Mouse (Mus musculus) testis, adult 2 months (tissue): ENCODE measurements around the gene Suz12. TPM values are rescaled to one million over a fixed set of nuclear protein-coding genes. Genes with fewer than 3 reads are reported as not detected.
"Not testable (repeated sequence)": the region's sequence is repeated elsewhere in the genome, so short reads cannot be mapped to it uniquely, and the experiment has no call there.

Source experiments
- H3K27ac ChIP-seq: fragments of 200-500 bp; 2 replicates; pipeline ENCODE4 v1.5.1; 2012; ENCODE audit warnings: low read depth, low read length; ENCODE audit not compliant: control insufficient read depth, insufficient read depth
- H3K27me3 ChIP-seq: fragments of 200-500 bp; 2 replicates; pipeline ENCODE4 v1.6.1; 2012; ENCODE audit warnings: mild to moderate bottlenecking, low read length, moderate library complexity; ENCODE audit not compliant: control insufficient read depth, insufficient read depth
- H3K36me3 ChIP-seq: fragments of 200-500 bp; 2 replicates; pipeline ENCODE4 v1.6.1; 2012; ENCODE audit warnings: mild to moderate bottlenecking, low read length; ENCODE audit not compliant: control insufficient read depth, insufficient read depth
- H3K4me1 ChIP-seq: fragments of 200-500 bp; 2 replicates; pipeline ENCODE4 v1.6.1; 2012; ENCODE audit warnings: low read length; ENCODE audit not compliant: control insufficient read depth, insufficient read depth
- H3K4me3 ChIP-seq: fragments of 200-500 bp; 2 replicates; pipeline ENCODE4 v1.5.1; 2012; ENCODE audit warnings: low read depth, mild to moderate bottlenecking, low read length, moderate library complexity, mixed read lengths; ENCODE audit not compliant: control insufficient read depth
- CTCF ChIP-seq: fragments of 200-500 bp; IDR thresholded peaks from 2 replicates; pipeline ENCODE4 v1.5.1; 2012; ENCODE audit warnings: low read depth, mild to moderate bottlenecking, inconsistent platforms, low read length, moderate library complexity; ENCODE audit not compliant: control insufficient read depth, insufficient read depth, insufficient replicate concordance
- POLR2A ChIP-seq: fragments of 200-500 bp; IDR thresholded peaks from 2 replicates; pipeline ENCODE4 v1.6.1; 2012; ENCODE audit warnings: low read depth, mild to moderate bottlenecking, inconsistent platforms, low read length, moderate library complexity; ENCODE audit not compliant: control insufficient read depth
- polyA plus RNA-seq: library from polyadenylated mRNA; depleted of rRNA; stranded (reverse); fragments of >200 nt; gene quantifications from 2 replicates; pipeline ENCODE4 v1.2.3, GENCODE M21; 2012

Suz12 gene
- polyA plus RNA-seq, 1 experiment: 6.4 TPM

DNA sequence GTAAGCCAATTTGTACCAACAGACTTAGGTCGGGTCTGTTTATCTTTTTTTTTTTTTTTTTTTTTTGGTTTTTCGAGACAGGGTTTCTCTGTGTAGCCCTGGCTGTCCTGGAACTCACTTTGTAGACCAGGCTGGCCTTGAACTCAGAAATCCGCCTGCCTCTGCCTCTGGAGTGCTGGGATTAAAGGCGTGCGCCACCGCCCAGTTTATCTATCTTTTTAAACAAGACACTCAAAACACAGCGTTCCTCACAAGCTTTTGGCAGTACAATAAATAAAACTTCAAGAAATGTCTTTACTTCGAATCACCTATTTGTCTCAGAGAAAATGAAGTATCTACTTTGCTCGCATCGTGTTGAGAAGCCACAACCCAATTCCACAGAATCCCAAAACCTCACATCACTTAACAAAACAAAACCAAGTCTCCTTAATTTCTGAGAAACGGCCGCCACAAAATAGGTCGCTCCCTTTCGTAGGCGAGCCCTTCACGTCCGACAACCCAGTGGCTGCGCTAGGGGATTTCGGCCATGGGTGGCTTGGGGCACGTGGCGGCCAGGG lies 793 bp upstream of the Suz12 start:
- peaks cover 3% of the 10 kb centered on the region; the same call in 1 of the 2 replicates for H3K4me1 ChIP-seq
- no peaks in the 10 kb centered on the region for H3K27me3 ChIP-seq
- TF ChIP-seq CTCF (no peak), POLR2A (no peak)
- H3K4me3 ChIP-seq: peak overlapping the region; percentile 96
- no peaks in the 10 kb centered on the region for H3K36me3 ChIP-seq
- H3K27ac ChIP-seq: peak overlapping the region; percentile 100

DNA sequence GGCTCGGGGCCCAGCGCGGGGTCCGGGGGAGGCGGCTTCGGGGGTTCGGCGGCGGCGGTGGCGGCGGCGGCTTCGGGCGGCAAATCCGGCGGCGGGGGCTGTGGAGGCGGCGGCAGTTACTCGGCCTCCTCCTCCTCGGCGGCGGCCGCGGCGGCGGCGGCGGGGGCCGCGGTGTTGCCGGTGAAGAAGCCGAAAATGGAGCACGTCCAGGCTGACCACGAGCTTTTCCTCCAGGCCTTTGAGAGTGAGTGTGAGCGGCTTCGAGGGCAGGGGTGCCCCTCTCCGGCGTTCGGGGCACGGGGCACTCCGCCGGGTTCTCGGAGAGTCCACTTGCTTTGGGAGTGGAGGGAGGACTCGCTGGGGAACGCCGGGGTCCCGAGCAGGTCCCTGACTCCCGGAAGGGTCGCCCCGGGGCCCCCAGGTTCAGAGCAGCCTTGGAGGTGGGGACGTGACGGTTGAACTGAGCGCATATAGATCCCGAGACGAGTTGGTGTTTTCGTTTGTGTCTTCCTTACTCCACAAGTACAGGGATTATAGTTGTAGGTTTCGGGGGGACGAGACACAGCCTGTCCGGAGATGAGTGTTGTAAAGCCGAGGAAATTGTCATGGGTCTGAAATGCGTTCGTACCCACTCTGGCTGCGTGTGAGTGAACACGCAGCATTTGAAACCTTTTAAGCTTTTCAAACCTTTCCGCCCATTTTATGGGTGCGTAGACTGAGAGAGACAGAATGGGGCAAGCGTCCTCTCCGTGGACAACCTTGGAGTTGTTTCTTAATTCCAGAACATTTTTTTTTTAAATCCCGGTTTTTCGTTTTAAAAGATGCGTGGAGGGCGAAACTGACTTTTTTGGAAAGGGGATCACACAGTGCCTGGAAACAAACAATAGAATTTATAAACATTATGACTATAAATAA lies 707 bp downstream of the Suz12 start:
- H3K27ac ChIP-seq: peak overlapping the region; percentile 90
- H3K4me1 ChIP-seq: peaks cover 3% of the 10 kb centered on the region; the same call in 1 of the 2 replicates
- H3K4me3 ChIP-seq: peak overlapping the region; percentile 96
- no peaks in the 10 kb centered on the region for H3K27me3 ChIP-seq
- TF ChIP-seq CTCF (no peak), POLR2A (no peak)
- H3K36me3 ChIP-seq: no peaks in the 10 kb centered on the region

GRCm38 (mm10) chr11:79994271-79994988 lies 1.5 kb downstream of the Suz12 start:
- peaks cover 3% of the 10 kb centered on the region; the same call in 1 of the 2 replicates for H3K4me1 ChIP-seq
- no peaks in the 10 kb centered on the region for H3K36me3 ChIP-seq
- H3K27me3 ChIP-seq: no peaks in the 10 kb centered on the region
- H3K4me3 ChIP-seq: no peak overlapping the region
- TF ChIP-seq CTCF: no peak
- TF ChIP-seq POLR2A: no peak
- no peak overlapping the region for H3K27ac ChIP-seq

DNA sequence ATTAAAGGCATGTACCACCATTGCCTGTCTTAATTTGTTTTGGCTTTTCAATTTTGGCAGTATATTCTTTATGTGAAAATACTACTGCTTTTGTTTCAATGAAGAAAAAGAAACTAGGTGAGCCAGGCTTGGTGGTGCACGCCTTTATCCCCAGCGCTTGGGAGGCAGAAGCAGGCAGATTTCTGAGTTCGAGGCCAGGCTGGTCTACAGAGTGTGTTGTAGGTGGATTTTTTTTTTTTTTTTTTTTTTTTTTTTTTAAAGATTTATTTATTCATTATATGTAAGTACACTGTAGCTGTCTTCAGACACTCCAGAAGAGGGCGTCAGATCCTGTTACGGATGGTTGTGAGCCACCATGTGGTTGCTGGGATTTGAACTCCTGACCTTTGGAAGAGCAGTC lies 23.6 kb downstream of the Suz12 start:
- not testable (repeated sequence) for H3K4me1 ChIP-seq, H3K4me3 ChIP-seq, H3K27me3 ChIP-seq, H3K36me3 ChIP-seq, H3K27ac ChIP-seq

DNA sequence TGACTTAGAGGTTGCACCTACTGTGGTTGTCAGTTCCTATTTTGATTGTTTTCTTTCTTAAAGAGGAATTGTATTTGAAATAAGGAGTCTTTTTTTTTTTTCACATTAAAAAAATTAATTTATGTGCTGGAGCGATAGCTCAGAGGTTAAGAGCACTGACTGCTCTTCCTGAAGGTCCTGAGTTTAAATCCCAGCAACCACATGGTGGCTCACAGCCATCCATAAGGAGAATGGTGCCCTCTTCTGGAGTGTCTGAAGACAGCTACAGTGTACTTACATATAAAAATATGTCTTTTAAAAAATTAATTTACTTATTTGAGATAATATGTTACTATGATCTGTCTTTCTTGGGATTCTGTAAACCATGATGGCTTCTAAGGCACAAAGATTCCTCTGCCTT lies 26.9 kb downstream of the Suz12 start:
- Histone ChIP-seq H3K27ac (no peak overlapping the region), H3K36me3 (no peaks in the 10 kb centered on the region; the same call in 1 of the 2 replicates), H3K4me1 (no peaks in the 10 kb centered on the region), H3K4me3 (no peak overlapping the region), H3K27me3 (no peaks in the 10 kb centered on the region)
- TF ChIP-seq CTCF (no peak), POLR2A (no peak)

DNA sequence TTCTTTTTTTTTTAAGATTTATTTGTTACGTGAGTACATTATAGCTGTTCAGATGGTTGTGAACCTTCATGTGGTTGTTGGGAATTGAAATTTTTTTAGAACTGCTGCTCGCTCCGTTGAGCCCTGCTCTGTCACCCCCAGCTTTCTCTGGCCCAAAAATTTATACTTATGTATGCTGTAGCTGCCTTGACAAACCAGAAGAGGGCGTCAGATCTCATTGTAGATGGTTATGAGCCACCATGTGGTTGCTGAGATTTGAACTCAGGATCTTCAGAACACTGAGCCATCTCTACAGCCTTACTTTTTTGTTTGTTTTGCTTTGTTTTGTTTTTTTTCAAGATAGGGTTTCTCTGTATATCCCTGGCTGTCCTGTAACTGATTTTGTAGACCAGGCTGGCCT lies 28.4 kb downstream of the Suz12 start:
- Histone ChIP-seq H3K36me3 (no peaks in the 10 kb centered on the region), H3K4me1 (no peaks in the 10 kb centered on the region), H3K27ac (no peak overlapping the region), H3K4me3 (no peak overlapping the region), H3K27me3 (no peaks in the 10 kb centered on the region)
- TF ChIP-seq POLR2A (no peak), CTCF (no peak)

DNA sequence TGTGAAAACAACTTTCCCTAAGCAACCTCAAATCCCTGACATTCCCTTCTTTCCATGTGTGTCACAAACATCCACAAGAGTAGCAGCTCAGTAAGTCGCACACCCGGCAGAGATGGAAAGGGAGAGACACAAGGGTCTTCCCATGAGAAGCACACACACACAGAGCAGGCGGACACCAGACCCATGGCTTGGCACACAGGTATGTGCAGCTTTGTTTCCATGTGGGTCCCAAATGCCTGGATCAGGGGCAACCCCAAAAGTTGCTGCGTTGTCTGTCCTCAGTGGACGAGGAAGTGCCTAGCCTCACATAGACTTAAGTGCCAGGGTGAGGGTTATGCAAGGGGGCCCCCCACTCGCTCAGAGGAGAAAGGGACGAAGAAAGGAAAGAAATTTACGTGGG lies 44.6 kb downstream of the Suz12 start:
- no peak overlapping the region for H3K4me3 ChIP-seq
- no peak overlapping the region for H3K27ac ChIP-seq
- TF ChIP-seq CTCF: no peak
- TF ChIP-seq POLR2A: no peak
- no peaks in the 10 kb centered on the region for H3K36me3 ChIP-seq
- no peaks in the 10 kb centered on the region for H3K4me1 ChIP-seq
- no peaks in the 10 kb centered on the region for H3K27me3 ChIP-seq
